Comparison of ENCODE assay signal across 21 mouse cellular contexts in the genomic region with DNA sequence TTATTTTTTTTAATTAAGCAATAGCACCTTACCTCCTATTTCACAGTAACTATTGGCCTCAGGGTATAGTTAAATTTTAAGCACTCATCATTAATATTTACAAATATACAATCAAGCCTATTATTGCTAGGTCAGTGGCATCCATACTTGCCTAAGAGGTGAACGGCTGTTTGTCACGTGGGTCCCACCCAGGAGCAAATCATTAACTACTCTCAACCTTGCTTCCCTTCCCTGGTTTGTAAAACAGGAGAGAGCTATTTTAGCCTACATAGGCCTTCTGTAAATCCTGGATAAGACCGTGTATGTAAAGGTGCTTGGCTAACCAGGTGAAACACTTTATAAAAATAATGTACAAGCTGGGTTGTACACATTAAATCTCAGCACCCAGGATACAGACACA. TPM values are rescaled to one million over a fixed set of nuclear protein-coding genes. Genes with fewer than 3 reads are reported as not detected.
"Had no signal": no experiment of that assay in that cellular context is flagged by ENCODE, and none has a peak within 500 bp of the region (broad histone marks: within the 10 kb centered on the region; RNA-seq: fewer than 3 reads in every experiment).

No protein-coding gene starts in this region.

- H3K4me3 ChIP-seq: lung, embryonic 15.5 days; megakaryocyte, embryonic 14.5 days; midbrain, embryonic 13.5 days; midbrain, embryonic 15.5 days; neural tube, embryonic 12.5 days; stomach, embryonic 15.5 days had no signal

- H3K9ac ChIP-seq: liver, postnatal 0 days; lung, embryonic 15.5 days; midbrain, embryonic 13.5 days; midbrain, embryonic 15.5 days; neural tube, embryonic 12.5 days; stomach, embryonic 15.5 days had no signal

- H3K9me3 ChIP-seq: lung, embryonic 15.5 days; midbrain, embryonic 15.5 days; stomach, embryonic 15.5 days had no signal

- DNase-seq: liver, postnatal 0 days; lung, adult 2 months; lung, postnatal 14 days; lung, postnatal 36 days; right cerebral cortex, postnatal 14 days; thymus, adult 18-20 months; thymus, postnatal 14 days; thymus, postnatal 36 days had no signal

- H3K27ac ChIP-seq: lung, embryonic 15.5 days; macrophage; midbrain, embryonic 13.5 days; midbrain, embryonic 15.5 days; neural tube, embryonic 12.5 days; stomach, embryonic 15.5 days had no signal

- H3K27me3 ChIP-seq: lung, embryonic 15.5 days; megakaryocyte, embryonic 14.5 days; midbrain, embryonic 13.5 days; midbrain, embryonic 15.5 days; neural tube, embryonic 12.5 days; stomach, embryonic 15.5 days had no signal

- H3K4me1 ChIP-seq: lung, embryonic 15.5 days; megakaryocyte, embryonic 14.5 days; midbrain, embryonic 13.5 days; midbrain, embryonic 15.5 days; neural tube, embryonic 12.5 days; stomach, embryonic 15.5 days had no signal

- ATAC-seq: liver, postnatal 0 days; lung, postnatal 0 days; midbrain, embryonic 13.5 days; midbrain, embryonic 15.5 days had no signal

- H3K4me2 ChIP-seq: lung, embryonic 15.5 days; midbrain, embryonic 11.5 days; midbrain, embryonic 13.5 days; midbrain, embryonic 15.5 days; neural tube, embryonic 12.5 days; stomach, embryonic 15.5 days had no signal

- H3K36me3 ChIP-seq: lung, embryonic 15.5 days; midbrain, embryonic 13.5 days; midbrain, embryonic 15.5 days; neural tube, embryonic 12.5 days; stomach, embryonic 15.5 days had no signal

RNA-seq across cellular contexts. Expression of a gene that starts 35.6 kb away (rescaled TPM):
- polyA plus RNA-seq: liver, postnatal 0 days; lung, adult 2 months; lung, embryonic 15.5 days; lung, postnatal 0 days; macrophage; midbrain, embryonic 11.5 days; midbrain, embryonic 13.5 days; midbrain, embryonic 15.5 days; midbrain, postnatal 0 days; neural tube, embryonic 12.5 days; neural tube, embryonic 14.5 days; spleen, adult 2 months; stomach, embryonic 15.5 days; thymus, postnatal 0 days had no signal

RNA-seq across cellular contexts. Expression of a gene that starts 43.0 kb away (rescaled TPM):
- polyA plus RNA-seq: macrophage had no signal
